Mouse (Mus musculus): ENCODE data around the gene Pigm.

- TF ChIP-seq CTCF (IDR thresholded peaks at IDR 0.05; ENCODE audit: insufficient read depth, low read length) (no peak), POLR2A (IDR thresholded peaks at IDR 0.05; ENCODE audit: borderline replicate concordance, extremely low read depth, low read depth, low read length) (no peak)
Observed at GRCm38 (mm10) chr1:172432587-172432955, 56.2 kb downstream of the Pigm start.
